Comparison of ENCODE assay signal across 12 mouse cellular contexts in the genomic region with DNA sequence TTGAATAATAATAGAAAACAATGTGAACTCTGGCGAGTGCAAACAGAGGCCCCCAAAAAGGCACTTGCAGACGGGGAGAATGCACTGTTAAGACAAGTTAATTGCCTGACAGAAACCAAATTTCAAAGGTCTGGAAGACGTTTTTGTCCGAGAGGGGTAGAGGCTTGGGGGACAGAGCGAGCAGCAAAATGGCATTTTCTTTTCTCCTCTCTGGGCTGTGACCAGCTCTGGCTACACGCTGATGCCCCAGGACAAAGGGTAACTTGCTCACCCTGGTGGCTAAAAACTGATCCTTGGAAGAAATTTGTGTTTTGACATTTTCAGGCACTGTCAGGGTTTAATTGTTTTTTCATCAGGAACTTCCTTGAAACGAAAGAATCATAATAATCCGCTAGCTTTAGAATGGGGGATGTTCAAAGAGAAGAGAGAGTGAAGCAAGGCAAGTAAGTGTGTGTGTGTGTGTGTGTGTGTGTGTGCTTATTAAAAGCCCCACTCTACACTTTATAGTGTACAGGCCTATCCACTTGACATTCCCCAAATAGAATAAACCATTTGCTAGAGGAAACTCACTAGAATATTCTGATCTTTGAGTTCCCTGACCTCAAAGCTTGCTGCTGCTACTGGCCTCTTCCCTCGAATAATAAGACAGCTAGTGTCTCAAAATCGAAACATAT.
DNase-seq lines count a peak whose midpoint lies in the region; ATAC-seq and TF ChIP-seq lines count a peak whose summit lies in the region.
"Had no signal": no experiment of that assay in that cellular context is flagged by ENCODE, and none has a peak within 500 bp of the region (broad histone marks: within the 10 kb centered on the region; RNA-seq: fewer than 3 reads in every experiment).

No protein-coding gene starts in this region.

- H3K4me1 ChIP-seq in heart, embryonic 12.5 days (replicated peaks): 0 out of 2 replicates have a peak, but pooled peaks cover 16% of the 10 kb centered on the region
- peaks cover 12% of the 10 kb centered on the region for H3K4me1 ChIP-seq in intestine, embryonic 14.5 days (replicated peaks; ENCODE audit: control insufficient read depth, insufficient read depth, low read length)
- H3K4me1 ChIP-seq in neural tube, embryonic 12.5 days: peaks cover 11% of the 10 kb centered on the region; the same call in 1 of the 2 replicates
- H3K4me1 ChIP-seq in thymus, adult 2 months (replicated peaks; ENCODE audit: control insufficient read depth, insufficient read depth, low read length): no peaks in the 10 kb centered on the region

- no peak for ATAC-seq in heart, embryonic 12.5 days (ENCODE audit: insufficient number of reproducible peaks, low FRiP score)
- ATAC-seq in intestine, embryonic 14.5 days (replicated peaks; ENCODE audit: low FRiP score, low TSS enrichment, low read depth): no peak
- no peak for ATAC-seq in neural tube, embryonic 12.5 days (ENCODE audit: low FRiP score, low read depth)

- H3K36me3 ChIP-seq in heart, embryonic 12.5 days: no peaks in the 10 kb centered on the region
- no peaks in the 10 kb centered on the region for H3K36me3 ChIP-seq in intestine, embryonic 14.5 days (ENCODE audit: control insufficient read depth, insufficient read depth, low read length)
- no peaks in the 10 kb centered on the region for H3K36me3 ChIP-seq in neural tube, embryonic 12.5 days
- no peaks in the 10 kb centered on the region for H3K36me3 ChIP-seq in thymus, adult 2 months (ENCODE audit: control insufficient read depth, insufficient read depth, low read length)

- no peak overlapping the region for H3K9ac ChIP-seq in heart, embryonic 12.5 days
- H3K9ac ChIP-seq in intestine, embryonic 14.5 days (ENCODE audit: low read length): no peak overlapping the region
- H3K9ac ChIP-seq in neural tube, embryonic 12.5 days: no peak overlapping the region
- H3K9ac ChIP-seq: liver, embryonic 14.5 days had no signal

- H3K9me3 ChIP-seq in heart, embryonic 12.5 days (replicated peaks): no peaks in the 10 kb centered on the region
- H3K9me3 ChIP-seq in intestine, embryonic 14.5 days (ENCODE audit: control insufficient read depth, low read length): no peaks in the 10 kb centered on the region
- H3K9me3 ChIP-seq in neural tube, embryonic 12.5 days: no peaks in the 10 kb centered on the region

- H3K4me3 ChIP-seq in heart, embryonic 12.5 days: no peak overlapping the region
- no peak overlapping the region for H3K4me3 ChIP-seq in intestine, embryonic 14.5 days (ENCODE audit: low read depth, low read length)
- H3K4me3 ChIP-seq in neural tube, embryonic 12.5 days: no peak overlapping the region
- no peak overlapping the region for H3K4me3 ChIP-seq in thymus, adult 2 months (ENCODE audit: control insufficient read depth, insufficient read depth, low read length)
- H3K4me3 ChIP-seq: myocyte had no signal

- 0 out of 2 replicates have a peak, but pooled peaks cover 3% of the 10 kb centered on the region for H3K27me3 ChIP-seq in heart, embryonic 12.5 days (replicated peaks)
- no peaks in the 10 kb centered on the region for H3K27me3 ChIP-seq in intestine, embryonic 14.5 days (replicated peaks; ENCODE audit: control insufficient read depth, insufficient read depth, low read length)
- no peaks in the 10 kb centered on the region for H3K27me3 ChIP-seq in neural tube, embryonic 12.5 days (replicated peaks)
- no peaks in the 10 kb centered on the region for H3K27me3 ChIP-seq in thymus, adult 2 months (ENCODE audit: control insufficient read depth, insufficient read depth, low read length)

- no peak for DNase-seq in heart, postnatal 4 days
- peak; percentile 50 for DNase-seq in embryo, embryonic 9.5 days (ENCODE audit: extremely low spot score)
- no peak for DNase-seq in intestine, embryonic 14.5 days (ENCODE audit: low spot score)
- DNase-seq in layer of hippocampus, adult 8-10 months (ENCODE audit: low spot score in 2 of 2): no peak
- no peak for DNase-seq in urinary bladder, postnatal 14 days (ENCODE audit: low spot score)
- no peak for DNase-seq in thymus, adult 2 months
- DNase-seq: gastrocnemius, postnatal 10 days; kidney, adult 18-20 months had no signal

- no peak for TF ChIP-seq CTCF in thymus, adult 2 months (IDR thresholded peaks at IDR 0.05; ENCODE audit: borderline replicate concordance, control insufficient read depth, extremely low read depth, insufficient read depth, low read length, poor library complexity)

- no peak overlapping the region for H3K27ac ChIP-seq in heart, embryonic 12.5 days (ENCODE audit: poor library complexity, severe bottlenecking)
- H3K27ac ChIP-seq in intestine, embryonic 14.5 days (ENCODE audit: low read depth): peak overlapping the region; percentile 63; the same call in 1 of the 2 replicates
- no peak overlapping the region for H3K27ac ChIP-seq in neural tube, embryonic 12.5 days
- no peak overlapping the region for H3K27ac ChIP-seq in thymus, adult 2 months (ENCODE audit: control insufficient read depth, insufficient read depth, low read length)
- H3K27ac ChIP-seq: liver, embryonic 14.5 days had no signal

- no peak for TF ChIP-seq POLR2A in thymus, adult 2 months (IDR thresholded peaks at IDR 0.05; ENCODE audit: control insufficient read depth, extremely low read depth, insufficient read depth, low read length, poor library complexity)

- peak overlapping the region; percentile 26; the same call in 1 of the 2 replicates for H3K4me2 ChIP-seq in heart, embryonic 12.5 days
- peak overlapping the region; percentile 29; the same call in 1 of the 2 replicates for H3K4me2 ChIP-seq in intestine, embryonic 14.5 days (ENCODE audit: low read length)
- peak overlapping the region; percentile 14 for H3K4me2 ChIP-seq in neural tube, embryonic 12.5 days (replicated peaks)

- 43% methylated on average over 10 of the region's 10 CpGs for WGBS in heart, embryonic 12.5 days
- 24% methylated on average over 10 of the region's 10 CpGs for WGBS in intestine, embryonic 14.5 days
- 24% methylated on average over 10 of the region's 10 CpGs for WGBS in neural tube, embryonic 12.5 days
- WGBS in thymus, adult 2 months: 63% methylated on average over 10 of the region's 10 CpGs
